Mouse (Mus musculus) MEL (cell line): ENCODE results near the gene Rspry1. TPM values are rescaled to one million over a fixed set of nuclear protein-coding genes. Genes with fewer than 3 reads are reported as not detected.

Experiments used
- DNase-seq: peaks from one replicate; pipeline ENCODE4 v3.0.0; 2011; ENCODE audit warnings: low read depth, low spot score
- H3K27ac ChIP-seq: 2 replicates; pipeline ENCODE4 v1.5.1; 2012; ENCODE audit warnings: low read depth, mild to moderate bottlenecking, control low read depth, low read length, moderate library complexity; ENCODE audit not compliant: control insufficient read depth
- H3K27me3 ChIP-seq, 2 experiments: fragments of 150-350 bp in 1 of 2; sonication (generic) in 1 of 2; 2 replicates each; pipeline ENCODE4 v1.6.1; 2012; ENCODE audit warnings: low read length in 2 of 2, mild to moderate bottlenecking in 2 of 2, improper control_type of control experiment in 1 of 2, moderate library complexity in 1 of 2; ENCODE audit not compliant: insufficient read depth in 2 of 2, control insufficient read depth in 1 of 2
- H3K36me3 ChIP-seq, 2 experiments: 2 replicates each; pipeline ENCODE4 v1.6.1; 2012 to 2014; ENCODE audit warnings: low read length in 2 of 2, improper control_type of control experiment in 1 of 2, inconsistent platforms in 1 of 2, mild to moderate bottlenecking in 1 of 2; ENCODE audit not compliant: insufficient read depth in 2 of 2, control insufficient read depth in 1 of 2
- H3K4me1 ChIP-seq, 2 experiments: fragments of 150-350 bp in 1 of 2; sonication (generic) in 1 of 2; 2 replicates each; pipeline ENCODE4 v1.6.1; 2012; ENCODE audit warnings: low read length in 2 of 2, improper control_type of control experiment in 1 of 2, mild to moderate bottlenecking in 1 of 2; ENCODE audit not compliant: insufficient read depth in 2 of 2, control insufficient read depth in 1 of 2
- H3K4me3 ChIP-seq, 2 experiments: fragments of 150-350 bp in 1 of 2; sonication (generic) in 1 of 2; 2 replicates each; pipeline ENCODE4 v1.5.1; 2012; ENCODE audit warnings: low read depth in 2 of 2, low read length in 2 of 2, mild to moderate bottlenecking in 2 of 2, moderate library complexity in 2 of 2, control low read depth in 1 of 2, improper control_type of control experiment in 1 of 2; ENCODE audit not compliant: control insufficient read depth in 1 of 2, insufficient read depth in 1 of 2
- H3K79me2 ChIP-seq: 2 replicates; pipeline ENCODE4 v1.6.1; 2012; ENCODE audit warnings: mild to moderate bottlenecking, low read length, moderate library complexity; ENCODE audit not compliant: control insufficient read depth, poor library complexity, insufficient read depth
- H3K9ac ChIP-seq: 2 replicates; pipeline ENCODE4 v1.6.1; 2012; ENCODE audit warnings: low read depth, mild to moderate bottlenecking, control low read depth, low read length, moderate library complexity; ENCODE audit not compliant: control insufficient read depth, poor library complexity, severe bottlenecking
- H3K9me3 ChIP-seq: fragments of 150-350 bp; sonication (generic); replicated peaks from 2 replicates; pipeline ENCODE4 v1.6.1; 2012; ENCODE audit warnings: mild to moderate bottlenecking, low read length, improper control_type of control experiment, moderate library complexity; ENCODE audit not compliant: insufficient read depth
- CHD1 ChIP-seq: IDR thresholded peaks from 2 replicates; pipeline ENCODE4 v1.6.1; 2012; ENCODE audit warnings: low read depth, mild to moderate bottlenecking, inconsistent platforms, low read length, improper control_type of control experiment
- E2F4 ChIP-seq: IDR thresholded peaks from 2 replicates; pipeline ENCODE4 v1.6.1; 2011; ENCODE audit warnings: low read depth, low read length, improper control_type of control experiment, borderline replicate concordance
- EP300 ChIP-seq, 2 experiments: IDR thresholded peaks; 2 replicates each; pipeline ENCODE4 v1.6.1; 2011; ENCODE audit warnings: improper control_type of control experiment in 2 of 2, low read length in 2 of 2, low read depth in 1 of 2, mild to moderate bottlenecking in 1 of 2
- ETS1 ChIP-seq: IDR thresholded peaks from 2 replicates; pipeline ENCODE4 v1.6.1; 2012; ENCODE audit warnings: low read depth, mild to moderate bottlenecking, inconsistent platforms, low read length, improper control_type of control experiment, moderate library complexity
- GATA1 ChIP-seq: IDR thresholded peaks from 2 replicates; pipeline ENCODE4 v1.6.1; 2011; ENCODE audit warnings: low read depth, low read length, improper control_type of control experiment
- HCFC1 ChIP-seq: IDR thresholded peaks from 2 replicates; pipeline ENCODE4 v1.6.1; 2012; ENCODE audit warnings: low read depth, mild to moderate bottlenecking, inconsistent platforms, low read length, improper control_type of control experiment, moderate library complexity
- MAFK ChIP-seq: IDR thresholded peaks from 2 replicates; pipeline ENCODE4 v1.6.1; 2011; ENCODE audit warnings: low read depth, mild to moderate bottlenecking, low read length, improper control_type of control experiment, borderline replicate concordance
- MAX ChIP-seq: IDR thresholded peaks from 2 replicates; pipeline ENCODE4 v1.6.1; 2011; ENCODE audit warnings: low read length, improper control_type of control experiment
- MYC ChIP-seq: IDR thresholded peaks from 2 replicates; pipeline ENCODE4 v1.6.1; 2011; ENCODE audit warnings: low read depth, mild to moderate bottlenecking, low read length, improper control_type of control experiment, moderate library complexity
- NRF1 ChIP-seq: IDR thresholded peaks from 2 replicates; pipeline ENCODE4 v1.6.1; 2014; ENCODE audit warnings: low read depth, mild to moderate bottlenecking, inconsistent platforms, low read length, improper control_type of control experiment, moderate library complexity; ENCODE audit not compliant: poor library complexity, insufficient read depth, severe bottlenecking
- POLR2A ChIP-seq, 2 experiments: IDR thresholded peaks; 2 replicates each; pipeline ENCODE4 v1.6.1; 2011 to 2012; ENCODE audit warnings: low read length in 2 of 2, mild to moderate bottlenecking in 2 of 2, control low read depth in 1 of 2, improper control_type of control experiment in 1 of 2, low read depth in 1 of 2, moderate library complexity in 1 of 2; ENCODE audit not compliant: control insufficient read depth in 1 of 2, insufficient read depth in 1 of 2, poor library complexity in 1 of 2
- POLR2AphosphoS2 ChIP-seq: IDR thresholded peaks from 2 replicates; pipeline ENCODE4 v1.6.1; 2011; ENCODE audit warnings: low read length, improper control_type of control experiment
- RAD21 ChIP-seq: IDR thresholded peaks from 2 replicates; pipeline ENCODE4 v1.6.1; 2011; ENCODE audit warnings: mild to moderate bottlenecking, low read depth, low read length, improper control_type of control experiment
- RCOR1 ChIP-seq: IDR thresholded peaks from 2 replicates; pipeline ENCODE4 v1.6.1; 2012; ENCODE audit warnings: low read depth, mild to moderate bottlenecking, inconsistent platforms, low read length, improper control_type of control experiment
- SIN3A ChIP-seq: IDR thresholded peaks from 2 replicates; pipeline ENCODE4 v1.6.1; 2012; ENCODE audit warnings: low read length, improper control_type of control experiment, inconsistent platforms
- SMC3 ChIP-seq: IDR thresholded peaks from 2 replicates; pipeline ENCODE4 v1.6.1; 2011; ENCODE audit warnings: low read depth, low read length, improper control_type of control experiment
- TAL1 ChIP-seq: IDR thresholded peaks from 2 replicates; pipeline ENCODE4 v1.6.1; 2012; ENCODE audit warnings: mild to moderate bottlenecking, inconsistent platforms, low read length, moderate library complexity, mixed read lengths
- TCF12 ChIP-seq: IDR thresholded peaks from 2 replicates; pipeline ENCODE4 v1.6.1; 2014; ENCODE audit warnings: low read depth, mild to moderate bottlenecking, inconsistent platforms, low read length, improper control_type of control experiment, moderate library complexity
- UBTF ChIP-seq: IDR thresholded peaks from 2 replicates; pipeline ENCODE4 v1.6.1; 2012; ENCODE audit warnings: low read depth, mild to moderate bottlenecking, inconsistent platforms, low read length, improper control_type of control experiment, moderate library complexity, borderline replicate concordance; ENCODE audit not compliant: insufficient read depth
- USF1 ChIP-seq: IDR thresholded peaks from 2 replicates; pipeline ENCODE4 v1.6.1; 2014; ENCODE audit warnings: low read depth, mild to moderate bottlenecking, inconsistent platforms, low read length, improper control_type of control experiment, moderate library complexity
- USF2 ChIP-seq, 2 experiments: IDR thresholded peaks; 2 replicates each; pipeline ENCODE4 v1.6.1; 2011 to 2012; ENCODE audit warnings: improper control_type of control experiment in 2 of 2, low read length in 2 of 2, borderline replicate concordance in 1 of 2, inconsistent platforms in 1 of 2, low read depth in 1 of 2, mild to moderate bottlenecking in 1 of 2; ENCODE audit not compliant: insufficient read depth in 1 of 2
- ZC3H11A ChIP-seq: IDR thresholded peaks from 2 replicates; pipeline ENCODE4 v1.6.1; 2012; ENCODE audit warnings: low read depth, mild to moderate bottlenecking, inconsistent platforms, low read length, improper control_type of control experiment
- polyA plus RNA-seq, 2 experiments: library from polyadenylated mRNA; stranded (reverse) in 1 of 2; unstranded in 1 of 2; fragments of >175 nt in 1 of 2; fragments of >200 nt in 1 of 2; gene quantifications; 2 replicates each; pipeline versions ENCODE4 v1.2.1 to v1.2.4; 2012; ENCODE audit warnings: low replicate concordance in 2 of 2, low read depth in 1 of 2; ENCODE audit not compliant: insufficient read length in 2 of 2, insufficient read depth in 1 of 2, missing spikeins in 1 of 2
- total RNA-seq: library from RNA; depleted of rRNA; stranded (reverse); fragments of 300-350 nt; gene quantifications from 2 replicates; pipeline ENCODE4 v1.2.3, GENCODE M21; 2012

Rspry1 gene
- total and polyA plus RNA-seq, 3 experiments, result 24.5 to 32.2 TPM; not detected in 1

DNA sequence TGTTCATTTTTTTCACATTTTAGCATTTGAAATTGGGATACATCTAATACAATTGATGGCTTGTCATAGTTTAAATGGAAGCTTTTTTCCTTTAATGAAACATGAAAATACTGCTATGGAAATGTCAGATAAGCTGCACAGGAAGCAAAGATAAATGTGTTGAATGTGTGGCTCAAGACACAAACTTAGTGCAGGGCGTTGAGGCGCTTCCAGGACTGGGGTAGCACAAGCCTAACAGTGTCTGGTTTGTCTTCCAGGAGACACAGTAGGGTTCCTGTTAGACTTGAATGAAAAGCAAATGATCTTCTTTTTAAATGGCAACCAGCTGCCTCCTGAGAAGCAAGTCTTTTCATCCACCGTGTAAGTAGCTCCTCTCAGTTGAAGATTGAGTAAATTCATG lies 47.8 kb downstream of the Rspry1 start (continued):
- TF ChIP-seq TCF12 (no peak; the same call in 1 of the 2 replicates), EP300 (IDR thresholded peaks at IDR 0.05; ENCODE audit: low read depth in 1 of 2, low read length in 2 of 2) (peak; percentile 46 to 52), TAL1 (no peak; the same call in 1 of the 2 replicates), SMC3 (no peak), POLR2A (IDR thresholded peaks at IDR 0.05; ENCODE audit: control insufficient read depth in 1 of 2, insufficient read depth in 1 of 2, low read depth in 1 of 2, low read length in 2 of 2, poor library complexity in 1 of 2) (no peak), USF2 (IDR thresholded peaks at IDR 0.05; ENCODE audit: borderline replicate concordance in 1 of 2, insufficient read depth in 1 of 2, low read depth in 1 of 2, low read length in 2 of 2) (no peak), CHD1 (no peak), ZC3H11A (no peak), UBTF (no peak), USF1 (no peak), E2F4 (no peak)

DNA sequence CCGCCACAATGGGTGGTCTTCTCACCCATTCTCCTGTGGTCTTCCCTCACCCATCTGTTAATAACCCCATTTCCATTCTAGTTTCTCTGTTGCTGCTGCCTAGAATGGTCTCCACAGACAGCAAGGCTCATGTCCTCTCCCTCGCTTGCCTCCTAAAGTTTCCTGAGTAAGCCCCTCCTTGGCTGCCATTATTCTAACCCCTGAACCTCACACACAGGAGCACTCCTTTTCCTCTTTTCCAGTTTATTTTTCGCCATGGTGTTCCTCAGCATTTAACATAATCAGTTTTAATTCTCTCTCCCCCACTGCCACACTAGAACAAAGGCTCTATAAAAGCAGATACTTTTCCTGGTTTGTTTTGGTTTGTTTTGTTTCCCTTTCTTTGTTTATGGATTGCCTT lies 51.2 kb downstream of the Rspry1 start:
- no peak overlapping the region for H3K9ac ChIP-seq
- TF ChIP-seq UBTF (no peak), RAD21 (no peak), MAFK (no peak), HCFC1 (no peak), POLR2AphosphoS2 (no peak), MAX (no peak), GATA1 (no peak)
- no peak overlapping the region for H3K4me3 ChIP-seq
- H3K9me3 ChIP-seq, result no peaks in the 10 kb centered on the region
- H3K79me2 ChIP-seq, result no peaks in the 10 kb centered on the region
- H3K4me1 ChIP-seq, result peaks cover 9 to 25% of the 10 kb centered on the region in 2 experiments
- no peaks in the 10 kb centered on the region for H3K27me3 ChIP-seq
- H3K36me3 ChIP-seq, result peaks cover 18 to 30% of the 10 kb centered on the region in 2 experiments
- DNase-seq, result no peak
- no peak overlapping the region for H3K27ac ChIP-seq

- no peak overlapping the region for H3K27ac ChIP-seq
- DNase-seq, result peak; percentile 26
- TF ChIP-seq CHD1, result no peak
- peak; percentile 65 to 66 for TF ChIP-seq EP300 (IDR thresholded peaks at IDR 0.05; ENCODE audit: low read depth in 1 of 2, low read length in 2 of 2)
- TF ChIP-seq RCOR1, result 0 out of 2 replicates have a peak, but pooled peaks have one; percentile 10
- TF ChIP-seq SIN3A, result peak; percentile 36; the same call in 1 of the 2 replicates
- TF ChIP-seq TCF12, result peak; percentile 79
- 0 out of 2 replicates have a peak, but pooled peaks have one; percentile 30 for TF ChIP-seq MYC
- TF ChIP-seq RAD21, result no peak
- peak; percentile 57 for TF ChIP-seq GATA1
- TF ChIP-seq ETS1, result peak; percentile 28; the same call in 1 of the 2 replicates
- TF ChIP-seq TAL1, result peak; percentile 72
- peak; percentile 12; the same call in 1 of the 2 replicates for TF ChIP-seq NRF1
- H3K4me3 ChIP-seq, result no peak overlapping the region
- H3K9ac ChIP-seq, result no peak overlapping the region
- H3K4me1 ChIP-seq, result peaks cover 3 to 19% of the 10 kb centered on the region in 2 experiments
- no peaks in the 10 kb centered on the region for H3K27me3 ChIP-seq
- H3K9me3 ChIP-seq, result no peaks in the 10 kb centered on the region
- H3K36me3 ChIP-seq, result peaks cover 15 to 21% of the 10 kb centered on the region in 2 experiments
- H3K79me2 ChIP-seq, result no peaks in the 10 kb centered on the region
These were observed 53.3 kb downstream of the Rspry1 start for GRCm38 (mm10) chr8:94654994-94655393.
